Mouse (Mus musculus) 3T3-L1 (cell line): ENCODE measurements at regions not wholly inside any gene's neighbourhood (a gene's known extent, or its start where the extent isn't known, plus 50 kb on each side); places are given as distances from the start of the nearest gene placed in this dataset.
"Not testable (repeated sequence)": the region's sequence is repeated elsewhere in the genome, so short reads cannot be mapped to it uniquely, and the experiment has no call there.

ENCODE experiments used
- DNase-seq: peaks from one replicate; pipeline ENCODE4 v3.0.0-alpha.2; 2015; ENCODE audit warnings: low read depth, low spot score

DNA sequence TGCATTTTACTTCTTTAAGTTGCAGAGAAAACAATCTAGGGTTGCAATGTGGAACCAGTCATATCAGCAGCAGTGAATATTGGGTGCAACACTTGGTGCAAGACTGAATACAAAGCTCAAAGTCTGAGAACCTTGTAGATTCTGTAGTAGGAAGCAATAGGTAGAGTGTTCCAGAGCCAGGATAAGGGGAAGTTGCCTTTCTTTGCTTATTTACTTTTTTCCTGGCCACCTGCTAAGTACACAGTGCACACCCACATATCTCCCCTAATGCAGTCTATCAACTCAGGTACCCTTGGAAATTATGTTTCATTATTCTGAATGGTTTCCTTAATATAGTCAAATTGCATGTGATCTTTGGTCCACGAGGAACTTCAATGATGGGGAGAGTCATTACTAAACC, 464.9 kb downstream of the Inhba start:
- DNase-seq = no peak

DNA sequence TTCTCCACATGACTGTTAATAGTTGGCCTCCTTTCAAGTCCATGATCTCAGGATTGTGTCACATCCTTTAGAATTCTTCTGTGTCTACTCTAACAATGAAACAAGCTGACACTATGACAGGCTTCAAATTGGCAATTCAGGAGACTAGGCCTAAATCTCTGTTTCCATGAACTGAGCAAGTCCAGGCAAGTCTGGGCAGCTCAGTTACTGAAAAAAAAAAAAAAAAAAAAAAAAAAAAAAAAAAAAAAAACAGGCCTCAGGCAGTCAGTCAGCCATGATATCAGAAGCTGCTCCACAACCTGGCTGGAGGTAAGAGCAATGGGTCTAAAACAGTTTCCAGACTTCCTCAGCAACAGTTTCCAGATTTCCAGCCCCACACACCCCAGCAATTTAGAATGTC, 475.6 kb downstream of the Inhba start:
- peak; percentile 61 for DNase-seq

DNA sequence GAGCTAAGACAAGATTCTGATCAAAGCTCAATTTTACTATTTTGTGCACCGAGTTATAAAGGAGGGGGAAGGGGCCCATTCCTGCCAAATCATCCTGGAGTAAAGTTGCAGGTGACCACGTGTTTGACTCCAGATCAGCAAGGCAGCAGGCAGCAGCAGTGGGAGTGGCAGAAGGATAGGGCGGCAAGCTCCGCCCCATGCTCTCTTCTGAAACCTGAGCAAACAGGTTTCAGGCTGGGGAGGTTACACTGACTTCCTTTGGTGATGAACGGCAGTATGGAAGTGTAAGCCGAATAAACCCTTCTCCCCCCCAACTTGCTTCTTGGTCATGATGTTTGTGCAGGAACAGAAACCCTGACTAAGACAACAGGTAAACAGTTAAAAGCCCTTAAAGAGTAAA, 479.0 kb downstream of the Inhba start:
- not testable (repeated sequence) for DNase-seq

DNA sequence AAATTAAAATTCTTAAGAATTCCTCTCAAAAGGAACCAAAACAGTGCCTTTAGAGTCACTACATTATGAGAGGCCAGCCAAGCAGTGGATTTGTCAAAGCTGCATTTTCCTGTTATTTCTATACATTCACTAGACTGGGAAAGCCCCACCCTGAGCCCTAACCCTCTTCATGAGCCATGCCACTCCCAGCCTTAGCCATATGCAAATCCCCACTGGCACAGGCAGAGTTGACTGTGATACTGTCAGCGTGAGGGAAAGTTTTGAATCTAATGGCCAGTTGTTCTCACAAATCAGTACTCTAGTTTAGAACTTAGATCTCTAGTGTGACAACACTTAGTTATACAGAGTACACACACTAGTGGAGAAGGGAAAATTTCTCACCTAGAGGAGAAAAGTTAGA, 486.4 kb downstream of the Inhba start:
- DNase-seq = no peak

DNA sequence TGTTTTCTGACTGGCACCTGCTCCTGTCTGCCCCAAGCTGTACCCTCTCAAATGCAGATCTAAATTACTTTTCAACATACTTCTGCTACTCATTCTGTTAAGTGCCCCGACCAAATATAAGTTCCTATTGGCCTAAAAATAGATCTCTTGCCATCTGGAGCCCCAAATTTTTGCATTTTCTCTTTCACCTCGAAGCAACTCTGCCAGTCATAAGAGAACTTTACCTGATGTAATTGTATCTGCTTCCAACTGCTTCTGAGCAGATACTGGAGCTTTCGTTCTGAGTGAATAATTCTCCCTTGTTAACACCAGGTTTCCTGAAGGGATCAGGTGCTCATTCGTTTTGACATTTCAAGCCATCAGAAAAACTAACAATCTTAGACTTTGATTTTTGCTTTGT, 501.2 kb downstream of the Inhba start:
- DNase-seq = no peak

DNA sequence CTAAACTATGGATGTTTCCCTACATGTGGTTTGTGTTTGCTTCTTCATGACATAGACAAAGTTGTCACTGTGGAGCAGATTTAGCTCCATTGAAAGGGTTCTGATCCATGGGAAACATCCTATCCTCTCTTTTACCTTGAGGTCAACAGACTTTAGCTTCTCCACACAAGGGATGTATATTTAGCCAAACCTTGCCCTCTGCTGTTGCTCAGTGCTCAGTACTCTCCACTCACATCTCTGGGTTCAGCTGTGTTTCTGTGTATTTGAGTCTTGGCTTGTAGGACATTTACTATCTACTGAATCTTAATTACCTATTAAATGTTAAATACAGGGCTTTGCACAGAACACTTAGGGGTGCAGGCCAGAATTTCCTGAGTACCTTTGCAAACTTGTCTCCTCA, 503.5 kb downstream of the Inhba start:
- DNase-seq = no peak

DNA sequence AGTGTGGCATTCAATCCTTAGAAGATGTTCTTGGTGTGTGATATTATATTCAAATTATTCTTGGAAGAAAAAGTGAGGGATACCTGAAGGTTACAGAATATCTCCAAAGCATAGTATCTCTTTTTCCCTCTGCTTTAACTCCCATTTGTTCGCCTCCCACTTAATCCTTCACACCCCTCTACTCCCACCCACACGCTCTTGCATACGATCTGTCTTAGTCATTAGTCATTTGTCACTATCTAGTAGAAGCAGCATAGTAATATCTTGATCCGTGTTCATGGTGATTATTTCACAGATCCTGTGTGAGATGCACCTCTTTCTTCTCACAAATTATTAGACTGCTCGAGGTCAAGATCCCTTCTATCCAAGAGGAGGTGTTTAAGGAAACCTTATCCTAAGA, 517.4 kb downstream of the Inhba start:
- no peak for DNase-seq

DNA sequence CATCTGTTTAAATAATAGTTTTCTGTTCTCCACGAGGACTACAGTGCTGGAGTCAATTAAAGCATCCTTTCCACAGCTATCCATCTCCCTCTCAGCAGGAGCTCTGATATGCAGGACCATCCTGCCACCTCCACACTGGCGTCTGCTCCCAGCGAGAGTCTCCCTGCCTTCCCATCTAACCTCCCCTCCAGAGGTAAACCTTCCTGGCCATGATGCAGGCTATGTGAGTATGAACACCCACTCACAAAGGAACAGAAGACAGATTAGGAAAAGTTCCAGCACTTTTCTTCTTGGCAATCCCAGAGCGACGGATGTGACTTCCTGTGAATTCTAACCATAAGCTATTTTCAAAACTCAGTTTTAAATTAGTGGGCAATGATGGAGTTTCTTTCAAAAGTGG, 532.1 kb downstream of the Inhba start:
- DNase-seq = no peak

DNA sequence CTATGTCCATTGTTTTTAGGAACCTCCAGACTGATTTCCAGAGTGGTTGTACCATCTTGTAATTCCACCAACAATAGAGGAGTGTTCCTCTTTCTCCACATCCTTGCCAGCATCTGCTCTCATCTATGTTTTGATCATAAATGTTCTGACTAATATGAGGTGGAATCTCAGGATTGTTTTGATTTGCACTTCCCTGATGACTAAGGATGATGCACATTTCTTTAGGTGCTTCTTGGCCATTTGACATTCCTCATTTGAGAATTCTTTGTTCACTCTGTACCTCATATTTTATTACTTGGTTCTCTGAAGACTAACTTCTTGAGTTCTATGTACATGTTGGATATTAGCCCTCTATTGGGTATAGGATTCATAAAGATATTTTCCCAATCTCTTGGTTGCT, 538.4 kb downstream of the Inhba start:
- DNase-seq = peak; percentile 77

DNA sequence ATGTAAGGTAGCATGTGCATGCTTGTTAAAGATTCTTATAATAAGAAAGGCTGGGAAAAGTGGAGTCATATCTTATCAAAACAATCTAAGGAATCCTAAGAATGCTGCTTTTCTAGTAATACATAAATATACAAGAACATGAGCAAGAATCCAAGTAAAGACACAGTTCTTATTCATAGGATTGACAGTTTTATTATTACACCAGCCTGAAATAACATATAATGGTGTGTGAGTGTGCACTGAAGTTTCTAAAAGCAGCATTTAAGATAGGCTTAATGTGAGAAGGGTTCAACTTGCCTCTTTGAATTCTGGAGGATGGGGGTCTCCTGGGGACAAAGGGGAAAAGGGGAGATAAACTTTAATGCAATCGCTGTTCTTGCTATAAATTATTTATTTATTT, 553.3 kb downstream of the Inhba start:
- peak; percentile 43 for DNase-seq

DNA sequence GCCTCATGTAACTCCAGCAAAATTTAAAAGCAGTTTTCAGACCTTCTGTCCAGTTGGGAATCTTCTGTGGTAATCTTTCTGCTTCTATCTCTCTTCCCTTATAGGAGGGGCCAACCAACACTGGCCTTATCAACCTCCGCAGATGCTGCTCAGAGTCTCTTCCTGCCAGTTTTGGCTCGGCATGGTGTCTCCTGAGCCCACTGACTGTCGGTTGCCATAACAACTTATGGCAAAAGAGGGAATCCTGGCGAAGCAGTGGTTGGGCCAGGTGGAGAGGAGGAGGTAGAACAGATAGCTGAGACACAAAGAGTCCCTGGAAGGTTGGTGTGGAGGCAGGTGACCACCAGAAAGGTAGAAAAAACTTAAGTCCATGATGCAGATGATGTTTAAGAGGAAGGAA, 562.4 kb downstream of the Inhba start:
- DNase-seq = no peak

DNA sequence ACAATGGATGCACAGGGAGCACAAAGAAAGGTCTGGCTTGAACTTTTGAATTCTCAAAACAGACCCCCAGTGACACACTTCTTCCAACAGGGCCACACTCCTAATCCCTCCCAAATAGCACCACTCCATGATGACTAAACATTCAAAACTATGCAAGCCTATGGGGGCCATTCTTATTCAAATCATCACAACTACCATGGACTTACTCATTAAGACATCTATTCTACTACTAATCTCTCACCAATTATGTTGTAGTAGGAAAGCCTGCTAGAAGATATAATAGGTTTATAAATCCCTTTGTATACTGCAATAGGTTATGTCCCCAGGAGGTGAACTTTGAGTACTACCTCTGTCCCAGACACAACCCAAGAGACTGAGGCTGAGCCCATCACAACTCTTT, 574.6 kb downstream of the Inhba start:
- no peak for DNase-seq

DNA sequence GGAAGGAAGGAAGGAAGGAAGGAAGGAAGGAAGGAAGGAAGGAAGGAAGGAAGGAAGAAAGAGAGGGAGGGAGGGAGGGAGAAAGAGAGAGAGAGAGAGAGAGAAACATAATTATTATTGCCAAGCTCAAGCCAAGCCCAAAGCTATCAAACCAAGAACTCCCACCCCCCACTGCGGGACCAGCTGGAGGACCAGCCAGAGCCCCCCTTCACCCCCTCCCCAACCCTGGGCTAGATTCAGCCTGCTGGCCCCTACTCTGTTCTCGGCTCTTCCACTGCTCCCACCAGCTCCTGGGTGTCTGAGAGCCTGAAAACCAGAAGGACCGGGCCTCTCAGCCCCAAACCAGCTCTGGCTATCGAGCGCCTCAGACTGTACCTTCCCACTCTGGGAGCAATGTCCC, 608.1 kb downstream of the Inhba start:
- DNase-seq = no peak

DNA sequence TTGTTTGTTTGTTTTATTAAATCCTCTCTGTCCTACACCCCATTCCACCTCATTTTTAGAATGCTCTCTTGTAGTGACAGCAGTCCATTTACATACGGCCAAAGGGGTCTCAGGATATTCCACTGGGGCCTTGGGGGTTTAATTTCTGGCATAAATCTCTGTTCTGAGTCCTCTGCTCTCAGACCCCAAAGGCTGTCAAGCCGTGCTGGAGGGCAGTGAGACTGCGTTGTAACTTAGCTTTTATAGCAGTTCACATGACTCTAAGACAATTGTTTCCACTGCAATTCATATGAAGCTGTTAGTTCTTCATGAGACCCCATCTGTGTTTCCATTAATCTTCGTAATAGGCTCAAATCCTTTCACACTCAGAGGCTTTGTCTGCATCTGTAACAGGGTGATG, 614.9 kb downstream of the Inhba start:
- no peak for DNase-seq

DNA sequence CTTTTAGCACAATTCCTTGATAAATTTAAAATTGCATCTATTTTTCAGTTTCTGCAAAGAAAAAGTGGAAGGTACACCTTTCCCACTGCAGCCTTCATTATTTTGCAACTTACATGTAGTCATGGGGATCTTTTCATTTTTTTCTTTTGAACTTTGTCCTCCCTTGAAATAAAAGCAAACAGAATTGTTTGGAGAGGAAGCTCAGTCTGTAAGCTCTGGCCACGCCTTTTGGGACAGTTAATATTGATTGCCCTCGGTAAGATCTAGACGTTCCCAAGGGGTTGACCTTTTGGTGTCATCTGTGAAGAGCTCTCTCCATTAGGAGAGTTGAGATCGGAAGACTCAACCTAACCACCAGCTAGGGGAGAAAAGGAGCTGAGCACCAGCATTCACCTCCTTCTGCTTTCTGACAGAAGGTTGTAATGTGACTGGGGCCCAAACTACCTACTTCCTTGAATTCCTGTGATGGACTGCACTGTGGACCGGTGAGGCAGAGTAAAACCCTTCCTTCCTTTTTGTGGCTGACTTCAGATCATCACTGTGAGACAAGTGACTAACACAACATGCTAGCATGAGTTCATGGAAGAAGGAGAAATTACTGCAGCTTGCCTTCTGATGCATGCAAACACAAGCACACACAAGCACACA, 621.9 kb downstream of the Inhba start:
- no peak for DNase-seq

DNA sequence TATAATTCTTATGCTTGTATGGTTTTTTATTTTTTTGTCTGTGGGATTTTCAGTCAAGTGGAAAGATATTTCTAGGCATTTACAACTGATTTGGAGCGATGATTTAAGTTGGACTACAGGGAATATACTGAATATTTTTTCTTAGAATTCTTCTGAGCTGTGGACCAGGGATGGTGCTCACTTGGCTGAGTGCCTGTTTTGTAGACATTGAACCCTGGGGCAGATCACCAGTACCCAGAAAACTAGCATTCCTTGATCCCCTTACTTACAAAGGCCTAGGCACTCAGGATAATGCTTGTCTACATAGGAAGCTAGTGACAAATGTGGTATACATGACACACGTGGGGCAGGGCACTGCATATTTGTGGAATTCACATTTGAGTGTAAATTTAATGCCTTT, 624.6 kb downstream of the Inhba start:
- DNase-seq = no peak

DNA sequence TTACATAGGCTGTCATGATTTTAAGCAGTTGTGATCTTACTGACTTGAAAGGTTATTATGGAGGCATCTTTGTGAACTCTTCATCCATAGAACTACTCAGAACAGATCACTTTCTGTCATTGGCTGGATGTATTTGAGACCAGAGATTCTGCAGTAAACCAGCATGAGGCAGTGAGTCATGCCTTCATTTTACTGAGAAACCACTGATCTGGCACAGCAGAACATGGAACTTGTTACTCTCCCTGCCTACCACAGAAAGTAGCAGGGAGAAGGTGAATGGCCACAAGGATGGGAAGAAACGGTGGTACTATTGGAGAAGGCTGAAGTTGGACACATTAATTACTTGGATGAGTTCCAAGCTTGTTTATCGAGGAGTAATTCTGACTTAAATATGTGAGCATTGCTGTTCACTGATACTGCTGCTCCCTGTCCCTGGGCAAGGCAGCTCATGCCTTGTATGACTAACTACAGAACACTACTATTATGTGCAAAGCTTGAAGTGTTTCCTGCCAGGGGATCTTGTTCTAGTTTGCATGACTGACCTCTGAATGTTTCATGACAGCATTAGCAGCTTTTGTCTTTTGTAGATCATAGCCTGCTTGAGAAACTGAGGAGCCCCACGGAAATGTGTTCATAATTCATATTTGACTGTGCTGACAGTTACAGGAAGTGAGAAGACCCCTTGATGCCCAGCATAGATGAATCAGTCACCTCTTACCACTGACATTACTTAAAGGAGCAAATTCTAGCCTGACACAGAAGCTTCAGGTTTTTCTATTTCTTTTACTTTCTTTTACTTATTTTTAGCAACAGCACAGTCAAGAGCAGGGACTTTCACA, 630.2 kb downstream of the Inhba start:
- peak; percentile 81 for DNase-seq

DNA sequence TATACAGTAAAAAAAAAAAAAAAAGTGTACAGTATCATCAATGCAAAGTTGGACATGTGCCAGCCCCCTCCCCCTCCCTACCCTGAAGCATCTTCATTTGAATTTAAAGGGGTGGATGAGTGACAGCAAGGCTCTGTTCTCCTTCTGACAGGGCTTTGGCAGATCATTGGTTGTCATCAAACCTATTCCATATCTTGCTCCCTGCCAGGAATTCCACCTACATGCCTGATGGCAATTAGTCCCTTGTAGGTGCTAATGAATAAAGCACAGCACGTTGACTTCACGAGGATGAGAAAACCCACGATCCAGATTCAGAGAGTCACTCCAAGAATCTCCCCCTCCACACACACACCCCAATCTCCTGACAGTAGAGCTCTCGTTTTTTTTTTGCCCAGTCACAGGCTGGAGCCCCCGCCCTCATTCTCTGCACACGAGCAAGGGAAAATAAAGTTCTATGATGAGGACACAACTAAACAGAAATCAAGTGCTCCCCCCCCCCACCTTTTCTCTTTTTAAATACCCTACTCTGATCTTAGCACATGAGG, 630.9 kb downstream of the Inhba start:
- DNase-seq = peak; percentile 20

DNA sequence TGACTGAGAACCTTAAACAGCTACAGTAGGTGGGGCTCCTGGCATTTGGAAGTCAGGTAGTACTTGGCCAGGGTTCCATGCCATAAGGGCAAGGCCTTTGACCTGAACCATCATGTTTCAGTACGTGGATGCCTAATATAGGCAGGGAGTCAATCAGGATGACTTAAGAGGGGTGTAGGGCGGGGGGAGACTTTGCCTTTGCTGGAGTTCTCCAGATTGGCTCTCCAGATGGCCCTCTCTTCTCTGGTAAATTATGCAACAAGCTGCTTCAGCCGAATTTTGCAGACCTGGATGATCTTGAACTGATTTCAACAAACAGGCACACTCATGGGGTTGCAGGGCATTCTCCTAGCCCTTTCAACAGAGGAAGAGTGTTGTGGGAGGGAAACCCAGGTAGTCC, 633.7 kb downstream of the Inhba start:
- DNase-seq = no peak

DNA sequence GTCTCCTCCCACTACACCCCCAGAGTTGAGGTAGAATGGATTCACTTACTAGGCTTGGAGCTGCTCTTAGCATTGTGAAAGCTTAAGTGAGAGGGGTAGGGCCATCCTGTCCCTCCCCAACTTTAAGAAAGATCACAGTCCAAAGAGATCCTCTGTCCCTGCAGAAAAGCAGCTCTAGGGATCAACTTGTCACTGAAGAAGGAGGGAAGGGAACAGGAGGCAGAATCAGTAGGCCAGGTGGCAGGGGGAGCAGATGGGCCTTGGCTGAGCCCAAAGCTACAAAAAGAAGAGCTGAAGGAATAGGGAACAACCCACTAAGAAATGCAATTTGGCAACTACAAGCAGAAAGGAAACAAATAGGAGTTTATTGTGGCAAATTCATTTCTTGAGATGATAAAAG, 634.4 kb downstream of the Inhba start:
- DNase-seq = no peak

DNA sequence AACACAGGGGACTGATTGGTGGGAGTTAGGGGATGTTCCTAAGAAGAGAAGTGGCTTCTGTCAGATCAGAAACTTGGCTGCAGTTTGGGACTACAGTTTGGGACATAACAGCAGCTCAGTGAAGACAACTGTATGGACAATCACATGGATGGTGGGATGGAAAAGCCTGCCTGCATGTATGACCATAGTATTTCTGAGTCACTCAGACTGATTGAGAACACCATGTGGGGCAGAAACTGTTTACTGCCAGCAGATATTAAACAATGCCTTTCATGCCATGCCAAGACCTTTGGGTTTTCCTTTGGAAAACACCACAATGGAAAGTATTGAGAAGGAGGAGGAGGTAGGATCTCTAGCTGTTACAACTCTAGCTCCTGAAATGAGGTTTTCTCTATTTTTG, 635.0 kb downstream of the Inhba start:
- peak; percentile 25 for DNase-seq

DNA sequence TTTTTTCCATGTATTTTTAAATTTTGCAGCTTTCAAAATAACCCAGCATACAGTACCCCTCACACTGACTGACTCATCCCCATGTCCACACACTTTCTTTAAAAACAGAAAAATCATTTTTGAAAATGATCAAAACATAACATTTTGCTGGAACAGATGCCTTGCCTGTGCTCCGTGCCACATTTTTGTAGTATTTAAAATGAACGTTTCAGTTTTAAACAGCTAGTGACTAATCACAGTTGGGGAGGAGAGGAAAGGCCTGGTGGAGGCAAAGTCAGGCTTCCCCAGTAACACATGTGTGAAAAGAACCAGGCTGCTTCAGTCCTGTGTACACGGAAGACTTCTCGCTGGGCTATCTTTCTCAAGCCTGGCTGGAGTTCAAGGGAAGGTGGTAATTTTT, 644.5 kb downstream of the Inhba start:
- no peak for DNase-seq

DNA sequence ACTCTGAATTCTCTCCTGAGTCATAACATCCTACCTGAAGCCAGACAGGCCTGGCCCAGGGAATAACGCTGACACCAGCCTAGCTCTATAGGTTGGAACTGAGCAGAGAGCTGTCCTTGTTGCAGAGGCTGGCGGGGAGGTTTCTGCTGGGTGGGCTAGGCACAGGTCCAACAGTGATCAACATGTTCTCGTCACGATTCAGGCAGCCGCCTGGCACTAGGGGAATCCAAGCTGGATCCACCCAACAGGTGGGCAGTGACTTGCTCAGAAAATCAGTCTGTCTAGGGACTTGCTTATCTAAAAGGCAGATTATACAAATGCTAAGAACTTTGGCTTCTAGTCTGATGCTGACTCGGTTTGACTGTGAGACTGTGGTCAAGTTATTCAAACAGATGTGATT, 648.2 kb downstream of the Inhba start:
- no peak for DNase-seq
